Mouse (Mus musculus) stomach, postnatal 0 days (tissue): ENCODE data around the gene Ttc29.
A peak's percentile ranks its signal among the peaks of the same experiment; 100 is the strongest.

Experiments
- CTCF ChIP-seq: IDR thresholded peaks from 2 replicates; pipeline ENCODE4 v1.5.1; 2016; ENCODE audit warnings: antibody characterized with exemption, low read depth, mild to moderate bottlenecking, moderate library complexity
- EP300 ChIP-seq: optimal IDR thresholded peaks from 2 replicates; pipeline ENCODE3; 2016; ENCODE audit warnings: antibody characterized with exemption

DNA sequence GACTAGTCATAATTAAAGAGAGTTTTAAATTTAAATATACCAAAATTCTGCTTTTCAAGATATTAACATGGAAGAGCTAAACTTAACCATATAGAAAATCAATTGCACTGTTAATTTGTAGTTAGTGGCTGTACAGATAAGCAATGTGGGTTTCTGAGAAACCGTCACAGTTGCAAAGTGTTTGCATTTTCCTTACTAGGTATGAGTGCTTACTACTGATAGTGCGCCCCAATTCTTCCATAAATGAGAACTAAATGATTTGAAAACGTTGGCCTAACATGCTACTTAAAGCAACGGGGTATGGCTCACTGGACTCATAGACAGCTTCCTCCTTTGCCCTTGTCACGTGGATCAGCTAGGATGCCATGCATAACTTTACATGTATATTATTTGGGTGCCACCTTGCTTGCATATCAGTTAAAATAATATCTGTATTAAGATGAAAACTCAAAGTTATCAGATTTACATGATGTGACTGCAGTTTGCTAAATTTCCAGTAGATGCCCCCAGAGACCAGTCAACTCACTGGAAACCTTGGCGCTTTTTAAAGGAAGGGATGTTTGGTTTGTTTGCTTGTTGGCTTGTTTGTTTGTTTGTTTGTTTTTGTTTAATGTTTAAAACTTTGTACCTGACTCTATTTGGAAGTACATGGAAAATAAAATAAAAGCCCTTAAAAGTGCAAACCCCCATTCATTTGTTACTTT, 25.0 kb downstream of the Ttc29 start:
- TF ChIP-seq EP300: no peak
- TF ChIP-seq CTCF: peak; percentile 83
